Mouse (Mus musculus): ENCODE data around the gene Cbfa2t2. TPM values are rescaled to one million over a fixed set of nuclear protein-coding genes. Genes with fewer than 3 reads are reported as not detected.

Cbfa2t2 gene
- polyA plus RNA-seq, 1 experiment from 2014 or later = 59.3 TPM

DNA sequence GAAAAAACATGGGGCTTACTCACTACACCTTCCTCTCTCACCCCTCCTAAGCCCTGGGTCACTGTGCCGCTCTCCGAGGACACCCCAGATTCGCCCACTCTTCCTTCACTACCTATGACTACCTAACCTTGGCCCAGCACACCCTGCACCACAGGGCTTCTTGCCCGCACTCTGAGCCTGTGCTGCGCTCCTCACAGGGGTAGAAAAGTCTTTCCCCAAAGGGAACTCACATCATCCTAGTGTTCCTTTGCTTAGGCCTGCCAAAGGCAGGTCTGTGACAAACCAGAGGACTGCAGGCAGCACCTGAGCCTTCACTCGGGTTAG lies 141.4 kb downstream of the Cbfa2t2 start:
- no peak overlapping the region for H3K9ac ChIP-seq
- no peak for ATAC-seq (replicated peaks)

DNA sequence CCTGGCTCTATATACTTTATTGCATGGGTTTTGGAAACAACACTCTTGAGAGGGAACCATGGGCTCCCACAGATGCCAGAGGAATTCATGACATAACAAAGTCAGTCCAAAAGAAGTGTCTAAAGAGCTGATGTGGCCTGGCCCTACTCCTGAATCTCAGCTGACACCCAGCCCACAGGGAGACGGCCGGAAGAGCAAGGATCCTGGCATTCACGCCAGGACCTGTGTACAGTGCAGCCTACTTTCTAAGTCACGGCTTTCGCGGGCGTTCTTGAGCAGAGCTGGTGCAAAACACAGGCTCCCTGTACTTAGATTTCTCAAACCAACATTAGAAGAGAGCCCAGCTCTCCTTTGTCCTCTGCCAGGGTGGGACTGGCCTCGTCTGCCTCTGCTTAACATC lies 144.3 kb downstream of the Cbfa2t2 start:
- H3K4me1 ChIP-seq = peaks cover 20% of the 10 kb centered on the region
- no peak overlapping the region for H3K27ac ChIP-seq
- H3K4me3 ChIP-seq = no peak overlapping the region
- no peaks in the 10 kb centered on the region for H3K36me3 ChIP-seq (replicated peaks)
- H3K4me2 ChIP-seq = no peak overlapping the region
- no peak for ATAC-seq (replicated peaks)
- no peaks in the 10 kb centered on the region for H3K9me3 ChIP-seq
- 68% methylated on average over 8 of the region's 8 CpGs for WGBS
- no peaks in the 10 kb centered on the region for H3K27me3 ChIP-seq (replicated peaks)
- no peak overlapping the region for H3K9ac ChIP-seq

More for the DNA sequence above, 141.4 kb downstream of the Cbfa2t2 start:
- no peaks in the 10 kb centered on the region for H3K36me3 ChIP-seq (replicated peaks)
- H3K27ac ChIP-seq = peak overlapping the region; percentile 40
- peaks cover 11% of the 10 kb centered on the region for H3K4me1 ChIP-seq
- H3K4me3 ChIP-seq = no peak overlapping the region
- 54% methylated on average over 6 of the region's 6 CpGs for WGBS
- no peaks in the 10 kb centered on the region for H3K9me3 ChIP-seq
- no peaks in the 10 kb centered on the region for H3K27me3 ChIP-seq (replicated peaks)
- H3K4me2 ChIP-seq = no peak overlapping the region

DNA sequence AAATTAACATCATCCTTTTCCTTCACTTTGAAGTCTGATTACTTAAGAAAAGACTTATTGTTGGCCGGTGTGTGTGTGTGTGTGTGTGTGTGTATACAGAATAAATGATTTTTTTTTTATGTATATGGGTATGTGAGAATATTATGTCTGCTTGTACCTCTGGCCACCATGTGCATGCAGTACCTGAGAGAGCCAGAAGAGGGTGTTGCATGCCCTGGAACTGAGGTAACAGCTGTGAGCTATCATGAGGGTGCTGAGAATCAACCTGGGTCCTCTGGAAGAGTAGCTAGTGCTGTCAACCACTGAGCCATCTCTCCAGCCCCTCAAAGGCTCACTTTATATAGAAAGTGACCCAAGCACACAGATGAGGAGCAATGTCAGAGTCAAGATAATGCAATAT lies 145.1 kb downstream of the Cbfa2t2 start:
- Histone ChIP-seq H3K9me3 (no peaks in the 10 kb centered on the region), H3K27me3 (replicated peaks) (no peaks in the 10 kb centered on the region), H3K4me1 (peaks cover 20% of the 10 kb centered on the region), H3K4me2 (no peak overlapping the region), H3K36me3 (replicated peaks) (no peaks in the 10 kb centered on the region), H3K4me3 (no peak overlapping the region), H3K9ac (no peak overlapping the region), H3K27ac (no peak overlapping the region)
- WGBS = 93% methylated on average over 1 of the region's 1 CpGs
- ATAC-seq (replicated peaks) = no peak

DNA sequence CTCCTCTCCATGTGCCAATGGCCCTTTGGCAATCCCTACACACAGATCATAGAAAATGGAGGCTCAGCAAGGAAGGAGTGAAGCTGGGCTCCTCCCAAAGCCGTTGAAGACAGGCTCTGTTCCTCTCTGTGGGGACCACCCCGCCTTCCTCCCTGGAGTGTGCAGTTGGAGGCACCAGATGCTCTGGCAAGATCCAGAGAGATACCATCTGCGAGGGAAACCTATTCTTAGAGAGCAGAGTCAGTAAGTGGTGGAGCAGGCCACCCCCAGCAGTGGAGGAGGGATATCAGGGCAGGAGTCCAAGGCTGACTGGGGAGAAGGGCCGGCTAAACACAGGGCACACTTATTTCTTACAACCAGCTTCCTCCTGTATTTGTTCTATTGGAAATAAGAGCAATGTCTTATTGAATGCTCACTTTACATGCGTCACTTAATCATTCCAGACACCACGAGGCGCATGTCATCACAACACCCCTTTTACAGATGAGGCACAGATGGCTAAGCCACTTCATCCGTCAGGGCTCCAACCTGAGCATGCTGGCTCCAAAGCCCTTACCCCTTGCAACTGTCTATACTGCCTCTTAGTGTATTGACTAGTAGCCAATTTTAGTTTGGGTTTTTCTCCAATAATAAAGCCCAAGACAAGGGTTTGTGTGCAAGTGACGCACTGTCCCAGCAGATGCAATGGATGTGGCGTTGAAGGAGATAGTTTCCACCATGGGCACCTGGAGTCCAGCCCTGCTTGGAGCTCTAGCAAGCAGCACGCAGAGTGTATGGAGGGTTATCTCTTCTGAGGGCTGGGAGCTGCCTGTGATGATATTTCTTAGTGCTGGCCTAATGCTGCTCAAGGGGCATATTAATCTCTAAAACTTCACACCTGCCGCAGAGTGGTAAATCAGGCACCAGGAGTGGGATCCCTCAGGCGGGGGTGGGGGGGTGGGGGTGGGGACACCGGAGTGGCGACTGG lies 147.9 kb downstream of the Cbfa2t2 start:
- 60% methylated on average over 15 of the region's 15 CpGs for WGBS
- no peak overlapping the region for H3K4me2 ChIP-seq
- peak; percentile 78 for ATAC-seq (replicated peaks)

DNA sequence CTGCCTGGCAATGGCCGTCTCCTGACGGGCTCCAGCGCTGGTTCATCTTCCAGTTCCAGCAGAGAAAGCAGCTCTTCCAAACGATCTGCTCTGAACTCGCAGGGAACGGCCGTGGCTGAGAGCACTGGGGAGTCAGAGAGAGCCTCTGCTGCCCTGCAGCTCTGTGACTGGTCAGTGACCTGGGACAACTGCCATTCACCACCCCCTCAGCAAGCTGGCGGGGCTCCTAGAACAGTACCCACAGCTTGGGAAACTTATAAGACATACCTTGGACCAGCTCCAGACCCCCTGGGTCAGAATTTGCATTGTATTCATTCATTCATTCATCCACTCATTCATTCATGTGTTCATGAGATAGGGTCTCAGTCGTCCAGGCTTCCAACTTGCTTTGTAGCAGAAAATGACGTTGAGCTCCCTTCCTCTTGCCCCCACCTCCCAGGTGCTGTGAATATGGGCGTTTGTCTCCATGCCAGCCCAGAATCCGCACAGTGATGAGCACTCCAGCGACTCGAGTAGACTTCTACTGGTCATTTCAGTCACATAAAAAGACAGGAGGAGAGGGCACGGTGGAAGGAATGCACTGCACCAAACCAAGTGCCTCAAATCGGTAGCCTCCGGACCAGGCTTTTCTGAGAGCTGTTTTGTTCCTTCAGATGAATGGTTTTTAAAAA lies 148.8 kb downstream of the Cbfa2t2 start:
- no peak overlapping the region for H3K4me2 ChIP-seq
- no peak overlapping the region for H3K27ac ChIP-seq
- no peaks in the 10 kb centered on the region for H3K27me3 ChIP-seq (replicated peaks)
- H3K4me1 ChIP-seq = peaks cover 9% of the 10 kb centered on the region; the same call in 1 of the 2 replicates
- WGBS = 56% methylated on average over 17 of the region's 17 CpGs
- no peak overlapping the region for H3K9ac ChIP-seq
- ATAC-seq (replicated peaks) = no peak
- no peak overlapping the region for H3K4me3 ChIP-seq
- no peaks in the 10 kb centered on the region for H3K36me3 ChIP-seq (replicated peaks)
- H3K9me3 ChIP-seq = no peaks in the 10 kb centered on the region

More for the DNA sequence above, 147.9 kb downstream of the Cbfa2t2 start:
- Histone ChIP-seq H3K9ac (no peak overlapping the region), H3K27ac (no peak overlapping the region), H3K4me3 (no peak overlapping the region), H3K4me1 (peaks cover 9% of the 10 kb centered on the region; the same call in 1 of the 2 replicates), H3K9me3 (no peaks in the 10 kb centered on the region), H3K27me3 (replicated peaks) (no peaks in the 10 kb centered on the region), H3K36me3 (replicated peaks) (no peaks in the 10 kb centered on the region)

DNA sequence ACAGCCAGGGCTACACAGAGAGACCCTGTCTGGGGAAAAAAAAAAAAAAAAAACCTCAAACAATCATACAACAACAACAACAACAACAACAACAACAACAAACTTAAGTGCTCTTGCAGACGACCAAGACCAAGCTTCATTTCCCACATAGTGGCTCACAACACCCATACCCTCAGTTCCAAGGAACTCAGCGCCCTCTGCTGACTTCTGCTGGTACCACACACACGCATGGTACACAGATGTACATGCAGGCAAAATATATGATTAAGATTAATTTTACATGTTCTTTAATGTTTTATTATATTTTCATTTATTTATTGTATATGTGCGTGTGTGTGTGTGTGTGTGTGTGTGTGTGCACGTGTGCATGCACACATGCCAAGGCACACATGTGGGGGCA lies 150.1 kb downstream of the Cbfa2t2 start:
- H3K27me3 ChIP-seq (replicated peaks) = no peaks in the 10 kb centered on the region
- H3K4me1 ChIP-seq = peaks cover 9% of the 10 kb centered on the region; the same call in 1 of the 2 replicates
- H3K4me2 ChIP-seq = no peak overlapping the region
- H3K27ac ChIP-seq = no peak overlapping the region
- H3K9ac ChIP-seq = no peak overlapping the region
- H3K4me3 ChIP-seq = no peak overlapping the region
- WGBS = 76% methylated on average over 5 of the region's 5 CpGs
- ATAC-seq (replicated peaks) = no peak
- no peaks in the 10 kb centered on the region for H3K36me3 ChIP-seq (replicated peaks)
- no peaks in the 10 kb centered on the region for H3K9me3 ChIP-seq

Other genes starting within 250 kb of the Cbfa2t2 start
- gene Bpifb1, start 245.7 kb upstream of the Cbfa2t2 start, polyA plus RNA-seq (2015; fragmentation: Nextera tagmentation; extraction: Ambion mirVana) = 0.50 and 0.66 TPM in 2 replicates
- gene Bpifb5, start 212.7 kb upstream of the Cbfa2t2 start, polyA plus RNA-seq (2015; fragmentation: Nextera tagmentation; extraction: Ambion mirVana) = 0.13 and 0.41 TPM in 2 replicates
- gene Bpifb9a, start 178.6 kb upstream of the Cbfa2t2 start, polyA plus RNA-seq (2015; fragmentation: Nextera tagmentation; extraction: Ambion mirVana) = not detected in 2 replicates
- gene Bpifb9b, start 129.3 kb upstream of the Cbfa2t2 start, polyA plus RNA-seq (2015; fragmentation: Nextera tagmentation; extraction: Ambion mirVana) = not detected in 2 replicates
- 14.0 and 16.5 TPM in 2 replicates for gene Cdk5rap1, start 63.5 kb upstream of the Cbfa2t2 start, polyA plus RNA-seq (2015; fragmentation: Nextera tagmentation; extraction: Ambion mirVana)
- gene Snta1, start 28.4 kb upstream of the Cbfa2t2 start, polyA plus RNA-seq (2015; fragmentation: Nextera tagmentation; extraction: Ambion mirVana) = 10.2 and 13.2 TPM in 2 replicates
- 1.8 and 2.1 TPM in 2 replicates for gene 1700003F12Rik, start 110.6 kb downstream of the Cbfa2t2 start, polyA plus RNA-seq (2015; fragmentation: Nextera tagmentation; extraction: Ambion mirVana)
- 0.36 and 0.60 TPM in 2 replicates for gene Actl10, start 115.3 kb downstream of the Cbfa2t2 start, polyA plus RNA-seq (2015; fragmentation: Nextera tagmentation; extraction: Ambion mirVana)
- 15.4 and 18.0 TPM in 2 replicates for gene Necab3, start 122.4 kb downstream of the Cbfa2t2 start, polyA plus RNA-seq (2015; fragmentation: Nextera tagmentation; extraction: Ambion mirVana)
- gene E2f1, start 133.4 kb downstream of the Cbfa2t2 start, polyA plus RNA-seq (2015; fragmentation: Nextera tagmentation; extraction: Ambion mirVana) = 5.4 and 7.1 TPM in 2 replicates
- gene Pxmp4, start 167.2 kb downstream of the Cbfa2t2 start, polyA plus RNA-seq (2015; fragmentation: Nextera tagmentation; extraction: Ambion mirVana) = 15.7 and 15.9 TPM in 2 replicates
- gene Zfp341, start 176.8 kb downstream of the Cbfa2t2 start, polyA plus RNA-seq (2015; fragmentation: Nextera tagmentation; extraction: Ambion mirVana) = 2.6 and 3.1 TPM in 2 replicates
- gene 4930519P11Rik, start 177.0 kb downstream of the Cbfa2t2 start, polyA plus RNA-seq (2015; fragmentation: Nextera tagmentation; extraction: Ambion mirVana) = 0.50 and 0.78 TPM in 2 replicates
- 27.9 and 28.4 TPM in 2 replicates for gene Chmp4b, start 215.2 kb downstream of the Cbfa2t2 start, polyA plus RNA-seq (2015; fragmentation: Nextera tagmentation; extraction: Ambion mirVana)

All from midbrain, embryonic 15.5 days (tissue).